Mouse (Mus musculus): ENCODE results near the gene Morf4l1.

GRCm38 (mm10) chr9:90135963-90136677 lies 21.5 kb upstream of the Morf4l1 start:
- no peak for TF ChIP-seq CTCF (IDR thresholded peaks at IDR 0.05; ENCODE audit: control insufficient read depth, insufficient read depth, insufficient replicate concordance, low read depth, low read length)
- no peak for TF ChIP-seq POLR2A (IDR thresholded peaks at IDR 0.05; ENCODE audit: control insufficient read depth, low read depth, low read length)
